Mouse (Mus musculus): ENCODE measurements around the gene Tmem88.

GRCm38 (mm10) chr11:69365722-69366121 is 32.3 kb downstream of the Tmem88 start:
- TF ChIP-seq CTCF (IDR thresholded peaks at IDR 0.05) (no peak), EP300 (IDR thresholded peaks at IDR 0.05) (no peak)
